Mouse (Mus musculus): ENCODE data around the gene Porcn.

Porcn gene

DNA sequence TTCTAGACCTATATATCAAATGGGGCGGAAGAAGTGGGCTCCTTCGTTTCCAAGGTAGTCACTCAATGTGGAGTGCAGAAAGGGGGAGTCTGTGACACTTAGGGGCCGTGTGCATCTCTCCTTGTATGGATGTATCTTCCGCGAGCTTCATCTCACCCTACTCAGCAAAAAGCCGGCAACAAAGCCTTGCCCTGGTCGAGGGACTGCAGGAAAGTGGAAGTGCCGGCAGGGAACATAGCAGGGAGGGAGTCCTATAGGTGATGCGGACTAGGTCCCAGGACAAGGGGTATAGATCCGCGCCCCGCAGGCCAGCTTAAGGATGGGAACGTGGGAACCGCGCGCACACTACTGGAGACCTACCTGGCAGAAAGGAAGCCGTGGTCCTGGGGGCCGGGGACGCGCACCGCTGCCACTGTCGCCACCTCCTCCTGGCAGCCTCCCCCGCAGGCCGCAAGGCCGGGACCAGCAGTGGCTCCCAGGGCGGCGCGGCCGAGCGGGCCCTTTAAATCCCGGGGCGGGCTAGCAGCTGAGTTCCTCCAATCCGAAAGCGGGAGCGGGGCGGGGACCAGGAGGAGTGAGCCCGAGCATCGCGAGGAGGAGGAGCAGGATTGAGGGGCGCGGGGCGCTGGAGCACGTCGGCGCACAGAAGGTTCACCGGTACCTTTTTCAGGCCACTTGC, at the start of gene Porcn:
TSS of gene Porcn (minus strand) at position 511 of the 679 bp plus-strand sequence.
- in situ Hi-C loops (cut with MseI, MboI) = no loop called here

DNA sequence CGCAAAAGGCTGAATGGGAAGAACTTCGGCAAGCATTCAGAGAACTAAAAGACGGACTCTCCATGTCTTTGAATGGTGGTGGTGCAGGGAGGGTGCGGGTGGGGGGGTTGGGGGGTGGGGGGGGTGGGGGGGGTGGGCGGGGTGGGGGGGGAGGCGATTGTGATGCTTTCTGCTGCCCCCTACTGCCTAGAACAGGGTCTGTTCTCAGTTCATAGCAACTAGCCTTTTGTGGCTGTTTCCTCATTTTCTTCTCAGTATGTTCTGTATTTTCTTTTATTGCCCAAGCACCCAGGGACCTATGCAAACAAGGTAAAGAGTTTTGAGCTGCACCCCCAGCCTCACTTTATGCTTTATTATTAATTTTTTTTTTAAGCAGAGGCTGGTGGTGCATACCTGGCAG, 49.5 kb upstream of the Porcn start:
- in situ Hi-C loops (cut with MseI, MboI) = loop anchor here in 1 of 2 experiments (10.0 kb wide), 1 partner anchor 61 kb away; the partner anchor contains the start of gene Ebp

DNA sequence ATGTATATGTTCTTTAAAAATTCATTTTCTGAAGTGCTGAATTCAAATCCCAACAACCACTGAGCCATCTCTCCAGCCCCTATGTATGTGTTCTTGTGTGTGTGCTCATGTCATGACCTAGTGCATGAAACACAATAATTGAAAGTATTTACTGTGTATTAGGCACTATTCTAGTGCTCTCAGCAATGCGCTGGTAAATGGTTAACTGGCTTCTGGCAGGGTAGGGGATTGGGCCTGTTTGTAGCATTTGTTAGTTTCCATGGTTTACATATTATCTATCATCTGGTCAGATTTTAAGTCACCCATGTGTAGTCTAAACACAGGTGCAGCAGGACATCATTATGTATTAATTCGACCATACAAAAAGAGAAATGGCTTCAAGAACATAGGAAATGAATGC, 47.4 kb upstream of the Porcn start:
- in situ Hi-C loops (cut with MseI, MboI) = loop anchor here in 1 of 2 experiments (10.0 kb wide), 1 partner anchor 59 kb away; the partner anchor contains the start of gene Ebp

DNA sequence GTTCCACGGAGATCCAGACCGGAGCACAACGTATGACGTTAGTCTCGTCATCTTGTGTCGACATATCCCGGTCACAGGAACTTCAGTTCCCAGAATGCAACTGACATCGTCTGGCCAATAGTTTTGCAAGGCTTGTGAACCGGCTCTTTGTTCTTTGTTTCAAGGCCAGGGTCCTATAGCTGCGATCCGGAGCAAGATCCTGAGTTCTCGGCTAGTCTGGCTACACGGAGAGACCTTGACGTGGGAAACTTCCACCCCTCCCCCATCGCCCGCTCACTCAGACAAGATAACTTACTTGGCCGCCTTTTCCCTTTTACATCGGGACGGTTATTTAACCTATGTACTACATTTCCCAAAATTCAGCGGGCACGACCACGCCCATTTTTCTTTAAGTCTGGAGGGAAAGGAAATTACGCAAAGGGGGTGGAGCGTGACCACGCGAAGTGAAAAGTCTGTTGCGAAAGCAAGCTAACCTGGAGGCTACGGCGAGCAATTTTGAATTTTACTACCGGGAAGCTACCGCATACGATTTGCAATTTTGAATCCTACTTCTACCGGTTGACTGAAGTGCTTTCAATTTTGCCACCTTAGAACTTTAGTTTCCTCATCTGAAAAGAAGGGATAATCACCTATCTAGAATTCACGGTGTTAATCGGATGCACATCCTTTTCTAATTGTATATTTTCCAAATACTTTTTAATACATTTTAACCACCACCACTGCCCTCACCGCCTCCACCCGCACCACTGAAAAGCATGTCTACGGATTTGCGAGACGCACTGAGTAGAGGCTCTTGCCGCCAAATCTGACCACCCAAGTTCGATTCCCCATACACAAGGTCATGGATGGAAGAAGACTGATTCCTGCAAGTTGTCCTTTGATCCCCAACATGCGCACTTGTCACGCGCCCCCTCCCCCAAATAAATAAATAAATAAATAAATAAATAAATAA, 46.3 kb upstream of the Porcn start, which contains the start of gene Ftsj1:
TSS of gene Ftsj1 (minus strand) at position 73 of the 952 bp plus-strand sequence.
- in situ Hi-C loops (cut with MseI, MboI) = loop anchor here in 1 of 2 experiments (10.0 kb wide), 1 partner anchor 58 kb away; the partner anchor contains the start of gene Ebp

DNA sequence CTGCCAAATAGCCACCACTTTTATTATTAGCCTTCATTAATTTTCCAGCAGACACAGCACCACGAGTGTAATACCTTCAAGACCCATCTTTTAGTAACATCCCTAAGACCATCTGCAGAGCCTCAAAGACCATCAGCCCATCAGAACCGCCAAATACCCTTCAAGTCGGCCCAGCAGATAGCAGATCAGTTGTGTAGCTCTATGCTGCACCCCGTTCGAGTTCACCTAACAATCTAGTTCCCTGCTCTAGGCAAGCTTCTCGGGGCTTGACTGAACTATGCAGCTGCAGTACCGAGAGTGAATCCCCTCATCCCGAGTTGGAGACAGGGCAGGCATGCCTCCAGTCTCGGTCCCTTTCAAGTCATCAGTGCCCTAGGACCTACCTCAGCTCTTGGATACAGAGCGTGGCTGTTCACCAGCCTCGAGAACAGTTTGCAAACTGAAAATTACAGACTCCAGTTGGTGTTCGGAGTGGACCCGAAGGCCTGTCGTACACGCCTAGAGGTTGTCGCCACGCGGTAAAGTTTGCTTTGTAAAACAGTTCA, 45.5 kb upstream of the Porcn start:
- in situ Hi-C loops (cut with MseI, MboI) = loop anchor here in 1 of 2 experiments (10.0 kb wide), 1 partner anchor 57 kb away; the partner anchor contains the start of gene Ebp

DNA sequence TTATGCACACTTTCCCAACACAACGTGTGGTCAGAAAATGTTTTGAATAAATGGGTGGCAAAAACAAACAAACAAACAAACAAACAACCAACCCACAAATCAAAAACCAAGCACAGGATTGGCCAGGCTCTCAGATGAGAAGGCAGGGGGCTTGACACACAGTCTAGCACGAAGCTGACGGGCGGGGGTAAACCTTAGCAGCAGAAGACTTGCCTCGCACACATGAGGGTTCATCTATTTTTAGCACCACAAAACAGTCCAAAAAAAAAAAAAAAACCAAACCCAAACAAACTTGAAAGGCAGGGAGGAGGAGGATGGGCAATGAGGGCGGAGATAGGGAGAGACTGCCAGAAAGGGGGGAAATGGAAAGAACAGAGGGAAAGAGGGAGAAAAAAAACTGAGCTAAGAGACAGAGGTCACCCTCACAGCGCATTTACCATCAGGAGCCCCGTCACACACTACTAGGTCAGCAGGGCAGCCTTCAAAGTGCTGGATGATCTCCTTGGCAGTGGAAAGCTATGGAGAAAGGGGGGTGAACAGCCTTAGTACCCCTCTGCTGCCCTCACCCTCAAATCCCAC, 42.3 kb upstream of the Porcn start:
- in situ Hi-C loops (cut with MseI, MboI) = no loop called here

DNA sequence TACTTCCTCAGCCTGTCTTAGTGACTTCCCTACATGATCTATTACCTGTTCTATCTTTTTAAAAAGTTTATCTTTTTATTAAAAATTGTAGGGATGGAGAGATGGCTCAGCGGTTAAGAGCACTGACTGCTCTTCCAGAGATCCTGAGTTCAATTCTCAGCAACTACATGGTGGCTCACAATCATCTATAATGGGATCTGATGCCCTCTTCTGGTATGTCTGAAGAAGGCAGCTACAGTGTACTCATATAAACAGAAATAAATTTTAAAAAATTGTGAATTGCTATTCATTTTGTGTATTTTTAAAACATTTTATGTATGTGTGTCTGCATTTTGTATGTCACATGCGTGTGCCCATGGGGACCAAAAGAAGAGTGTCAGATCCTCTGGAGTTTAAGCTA, 41.4 kb upstream of the Porcn start:
- in situ Hi-C loops (cut with MseI, MboI) = no loop called here

GRCm38 (mm10) chrX:8238804-8239395, 32.6 kb upstream of the Porcn start:
- in situ Hi-C loops (cut with MseI, MboI) = no loop called here

DNA sequence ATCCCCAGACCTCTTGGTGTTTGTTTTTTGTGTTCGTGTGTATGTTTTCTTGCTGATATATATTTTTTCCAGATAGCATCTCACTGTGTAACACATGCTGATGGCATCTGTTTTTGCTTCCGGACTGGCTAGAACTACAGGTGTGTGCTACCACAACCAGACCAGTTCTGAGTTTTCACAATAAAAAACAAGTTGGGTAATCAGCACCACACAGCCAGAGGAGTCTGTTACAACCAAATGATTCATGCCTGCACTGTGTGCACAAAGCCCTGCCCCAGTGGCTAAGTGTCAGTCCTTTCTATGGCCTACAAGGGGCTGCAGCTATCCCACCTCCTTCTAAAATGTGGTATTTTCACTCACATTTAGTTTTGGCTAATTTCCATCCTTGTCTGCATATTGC, 30.4 kb upstream of the Porcn start:
- in situ Hi-C loops (cut with MseI, MboI) = no loop called here

DNA sequence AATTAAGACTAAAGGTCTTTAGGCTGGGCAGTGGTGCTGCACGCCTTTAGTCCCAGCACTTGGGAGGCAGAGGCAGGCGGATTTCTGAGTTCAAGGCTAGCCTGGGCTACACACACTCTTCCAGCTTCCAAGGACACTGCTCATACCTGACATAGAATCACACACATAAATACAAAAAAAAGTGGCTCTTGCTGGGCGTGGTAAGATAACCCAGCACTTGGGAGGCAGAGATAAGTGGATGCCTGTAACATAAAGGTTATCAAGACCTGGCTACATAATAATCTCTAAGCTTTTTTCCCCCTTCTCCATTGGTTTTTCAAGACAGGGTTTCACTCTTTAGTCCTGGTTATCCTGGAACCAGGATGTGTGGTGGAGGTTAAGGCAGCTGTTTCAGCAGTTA, 27.3 kb upstream of the Porcn start:
- in situ Hi-C loops (cut with MseI, MboI) = no loop called here

GRCm38 (mm10) chrX:8230272-8230671, 23.9 kb upstream of the Porcn start:
- in situ Hi-C loops (cut with MseI, MboI) = no loop called here

- in situ Hi-C loops (cut with MseI, MboI) = no loop called here
Measured at GRCm38 (mm10) chrX:8223473-8223872, 17.1 kb upstream of the Porcn start.

GRCm38 (mm10) chrX:8222678-8223421, 16.5 kb upstream of the Porcn start:
- in situ Hi-C loops (cut with MseI, MboI) = no loop called here

DNA sequence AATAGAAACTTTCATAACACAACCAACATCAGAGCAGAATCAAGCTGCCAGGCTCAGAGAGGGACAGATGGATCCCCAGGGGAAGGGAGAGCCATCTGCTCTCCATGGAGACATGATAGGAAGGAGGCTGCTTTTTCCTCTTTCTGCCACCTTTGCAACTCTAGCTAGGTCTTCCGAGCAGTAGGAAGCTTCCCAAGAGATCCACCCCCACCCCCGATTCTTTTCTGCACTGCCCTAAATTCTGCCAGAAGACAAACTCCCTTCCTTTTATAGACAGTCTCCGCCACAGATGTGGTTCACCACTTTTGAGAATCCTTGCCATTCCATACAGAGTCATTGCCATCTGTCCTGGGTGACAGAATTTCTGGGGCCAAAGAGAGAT, 16.0 kb upstream of the Porcn start:
- in situ Hi-C loops (cut with MseI, MboI) = no loop called here

DNA sequence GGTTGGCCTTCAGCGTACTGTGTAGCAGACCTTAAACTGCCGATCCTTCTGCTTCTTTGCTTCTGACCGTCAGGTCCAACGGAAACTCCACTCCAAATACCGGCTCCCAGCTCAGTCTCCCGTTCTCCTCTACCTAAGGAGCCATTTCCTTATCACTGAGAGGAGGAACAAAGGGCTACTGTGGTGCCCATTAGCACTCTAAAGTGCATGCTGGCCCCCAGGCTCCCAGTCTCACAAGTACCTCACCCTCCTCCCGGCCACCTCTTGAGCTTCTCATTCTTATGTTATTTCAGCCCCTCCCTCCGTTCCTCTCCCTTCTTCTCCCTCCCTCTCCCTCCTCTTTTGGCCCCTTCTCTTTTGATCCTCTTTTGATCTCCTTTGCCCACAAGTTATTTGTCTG, 13.3 kb upstream of the Porcn start:
- in situ Hi-C loops (cut with MseI, MboI) = no loop called here

DNA sequence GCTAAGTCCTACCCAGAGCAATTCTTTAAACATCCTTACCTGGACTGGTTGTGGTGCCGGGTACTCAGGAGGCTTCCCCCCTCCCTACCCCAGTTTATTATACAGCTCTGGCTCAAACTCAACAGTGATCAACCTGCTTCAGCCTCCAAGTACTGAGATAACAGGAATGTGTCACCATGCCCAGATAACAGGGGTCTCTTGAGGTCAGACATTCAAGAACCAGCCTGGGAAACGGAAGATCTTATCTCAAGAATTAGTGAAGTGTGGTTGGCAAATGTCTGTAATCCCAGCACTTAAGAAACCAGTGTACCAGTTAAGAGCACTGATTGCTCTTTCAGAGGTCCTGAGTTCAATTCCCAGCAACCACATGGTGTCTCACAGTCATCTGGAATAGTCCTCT, 11.8 kb upstream of the Porcn start:
- in situ Hi-C loops (cut with MseI, MboI) = no loop called here

GRCm38 (mm10) chrX:8217383-8217782, 11.1 kb upstream of the Porcn start:
- in situ Hi-C loops (cut with MseI, MboI) = no loop called here

DNA sequence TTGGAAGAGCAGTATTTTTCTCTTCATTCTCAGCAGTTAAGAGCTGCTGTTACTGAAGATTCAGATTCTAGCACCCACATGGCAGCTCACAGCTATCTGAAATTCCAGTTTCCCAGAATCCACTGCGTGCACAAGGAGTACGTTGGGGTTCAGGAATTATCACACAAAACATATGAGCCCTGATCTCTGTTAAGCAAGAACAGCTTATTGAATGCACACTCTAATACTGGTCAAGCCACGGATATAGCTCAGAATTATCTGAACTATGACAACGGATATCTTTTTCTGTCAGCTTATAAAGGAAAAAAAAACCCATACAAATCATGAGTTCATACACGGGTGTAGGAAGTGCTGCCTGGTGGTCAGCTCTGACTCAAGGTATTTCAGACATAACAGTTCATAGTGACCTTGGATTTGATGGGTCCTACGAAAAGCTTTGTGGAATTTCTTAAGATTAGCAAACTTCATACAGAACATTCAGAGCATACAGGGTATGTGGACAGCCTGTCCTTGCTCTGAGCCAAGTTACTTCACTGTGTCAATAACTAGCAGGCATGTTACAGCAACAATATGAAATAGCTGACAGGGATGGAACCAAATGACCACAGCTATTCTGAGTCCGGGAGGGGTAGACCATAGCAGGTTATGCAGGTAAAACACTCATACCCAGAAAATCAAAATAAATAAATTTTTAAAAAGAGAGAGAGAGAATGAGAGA, 5.3 kb upstream of the Porcn start:
- in situ Hi-C loops (cut with MseI, MboI) = no loop called here

DNA sequence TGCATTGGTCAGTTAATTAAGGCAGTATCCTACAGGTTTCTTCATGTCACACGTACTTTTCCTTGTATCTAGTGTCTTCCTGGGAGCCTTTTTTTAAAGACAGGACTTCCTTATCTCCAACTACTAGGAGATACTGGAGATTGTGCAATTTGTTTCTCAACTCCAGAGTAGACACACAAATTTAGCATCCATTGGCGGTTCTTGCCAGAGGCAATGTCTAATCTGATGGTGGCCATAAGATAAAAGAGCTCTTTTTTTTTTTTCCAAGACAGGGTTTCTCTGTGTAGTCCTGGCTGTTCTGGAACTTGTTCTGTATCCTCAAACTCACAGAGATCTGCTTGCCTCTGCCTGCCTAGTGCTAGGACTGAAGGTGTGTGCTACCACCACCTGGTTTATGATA, 3.4 kb upstream of the Porcn start:
- in situ Hi-C loops (cut with MseI, MboI) = no loop called here

- in situ Hi-C loops (cut with MseI, MboI) = no loop called here
Measured at GRCm38 (mm10) chrX:8207224-8207623, 899 bp upstream of the Porcn start.

All from mouse trophoblast stem cell (cell line).